Mouse (Mus musculus) mesoderm, embryonic 11.5 days (tissue): Measurements from ENCODE around the gene Cdkl1.

Experiments
- DNase-seq: peaks from one replicate; pipeline ENCODE4 v3.0.0-alpha.2; 2012; ENCODE audit warnings: low read depth, low spot score

Gene Cdkl1

DNA sequence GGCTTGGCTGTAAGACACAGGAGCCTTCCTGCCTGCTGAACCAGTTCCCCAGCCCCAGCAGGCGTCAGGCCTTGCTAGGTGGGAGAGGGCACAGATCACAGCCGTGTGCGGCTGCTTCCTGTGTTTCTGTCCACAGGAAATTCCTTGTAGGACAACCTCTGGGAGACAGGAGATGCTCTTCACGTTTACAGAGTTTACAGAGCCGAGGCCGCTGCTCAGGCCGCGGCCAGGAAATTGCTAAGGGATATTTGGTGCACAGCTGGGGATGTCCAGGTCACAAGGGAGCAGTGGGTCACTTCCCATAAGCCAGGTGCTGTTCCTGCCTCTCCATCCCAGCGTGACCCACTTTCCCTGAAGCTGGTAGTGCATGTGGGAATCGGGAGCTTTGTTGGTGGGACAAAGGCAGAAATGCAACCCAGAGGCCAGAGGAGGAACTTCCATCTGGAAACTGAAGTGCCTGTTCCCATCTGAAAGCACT lies 39.2 kb downstream of the Cdkl1 start:
- peak; percentile 66 for DNase-seq

DNA sequence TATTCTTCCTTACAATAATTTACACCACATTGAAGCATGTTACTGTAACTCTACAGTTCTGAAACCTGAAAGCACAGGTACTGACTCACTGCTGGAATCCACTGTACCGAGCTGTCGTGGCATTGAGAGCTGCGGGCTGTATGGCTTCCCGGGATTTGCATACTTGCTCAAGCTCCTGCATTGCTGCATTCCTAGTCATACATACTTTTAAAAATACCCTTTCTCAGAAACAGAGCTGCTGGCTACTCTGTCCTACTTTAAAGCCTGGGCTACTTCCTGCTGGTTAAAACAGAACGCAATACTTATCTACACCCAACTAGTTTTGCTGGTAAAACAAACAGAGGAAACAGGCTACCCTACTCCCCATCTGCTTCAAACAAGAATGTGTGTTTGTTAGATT lies 46.9 kb downstream of the Cdkl1 start:
- no peak for DNase-seq

DNA sequence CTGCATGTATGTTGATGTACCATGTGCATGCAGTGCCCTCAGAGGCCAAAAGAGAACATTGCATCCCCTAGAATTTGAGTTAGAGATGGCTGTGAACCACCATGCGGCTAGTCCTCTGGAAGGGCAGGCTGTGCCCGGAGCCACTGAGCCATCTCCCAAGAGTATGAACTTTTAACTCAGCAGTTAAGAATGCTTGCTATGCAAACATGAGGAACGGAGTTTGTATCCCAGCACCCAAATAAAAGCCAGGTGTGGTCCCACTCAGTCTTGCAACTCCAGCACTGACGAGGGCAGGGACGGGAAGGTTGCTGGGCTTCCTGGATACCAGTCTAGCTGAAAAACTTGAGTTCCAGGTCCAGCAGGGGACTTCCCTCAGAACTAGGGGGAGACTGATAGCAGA lies 49.1 kb downstream of the Cdkl1 start:
- DNase-seq: no peak

DNA sequence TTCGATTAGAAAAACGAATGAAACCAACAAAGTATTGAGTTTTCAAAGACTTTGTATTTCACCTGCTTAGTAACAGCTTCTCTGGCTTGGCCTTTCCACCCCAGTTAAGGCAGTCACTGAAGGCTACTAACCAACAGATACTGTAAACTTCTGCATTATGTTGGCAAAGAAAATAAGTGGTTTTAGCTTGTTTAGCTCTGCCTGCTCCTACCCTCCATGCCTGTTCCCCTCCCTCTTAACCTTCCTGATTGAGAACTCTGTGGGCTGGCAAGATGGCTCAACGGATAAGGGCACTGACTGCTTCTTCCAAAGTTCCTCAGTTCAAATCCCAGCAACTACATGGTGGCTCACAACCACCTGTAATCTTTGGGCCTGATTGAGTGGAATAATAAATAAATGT lies 57.1 kb downstream of the Cdkl1 start:
- DNase-seq: no peak

DNA sequence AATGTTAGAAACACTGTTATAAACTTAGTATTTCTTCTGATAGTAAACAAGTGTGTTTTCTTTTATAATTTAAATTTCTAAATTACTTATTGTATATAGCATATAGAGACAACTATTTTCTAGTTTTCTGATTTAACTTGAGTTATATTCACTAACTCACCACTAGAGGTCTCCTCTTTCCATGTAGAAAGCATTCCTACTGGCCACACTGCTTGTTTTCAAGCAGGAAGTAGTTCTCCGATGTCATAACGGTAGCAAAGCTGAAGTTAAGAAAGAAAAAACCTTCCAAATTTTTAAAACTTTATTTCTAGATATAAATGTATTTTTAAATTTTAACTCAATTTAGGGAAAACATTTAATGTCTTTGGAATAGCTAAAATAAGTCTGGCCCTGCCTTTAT lies 57.5 kb downstream of the Cdkl1 start:
- DNase-seq: peak; percentile 49

DNA sequence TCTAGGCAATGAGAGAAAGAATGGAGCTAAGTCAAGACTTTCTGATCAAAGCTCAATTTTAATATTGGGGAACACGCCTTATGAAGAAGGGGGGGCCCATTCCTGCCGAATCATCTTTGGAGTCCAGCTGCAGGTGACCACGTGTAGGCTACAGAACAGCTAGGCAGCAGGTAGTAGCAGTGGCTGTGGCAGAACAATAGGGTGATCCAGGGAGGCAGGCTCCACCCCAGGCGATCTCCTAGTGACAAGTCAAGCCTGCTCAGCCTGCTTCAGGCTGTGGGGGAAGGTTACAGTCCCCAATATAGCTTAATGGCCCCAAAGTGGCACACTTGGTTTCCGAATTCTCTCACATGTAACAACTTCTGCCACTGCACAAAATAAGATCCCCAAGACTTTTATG lies 58.8 kb downstream of the Cdkl1 start:
- DNase-seq: no peak

DNA sequence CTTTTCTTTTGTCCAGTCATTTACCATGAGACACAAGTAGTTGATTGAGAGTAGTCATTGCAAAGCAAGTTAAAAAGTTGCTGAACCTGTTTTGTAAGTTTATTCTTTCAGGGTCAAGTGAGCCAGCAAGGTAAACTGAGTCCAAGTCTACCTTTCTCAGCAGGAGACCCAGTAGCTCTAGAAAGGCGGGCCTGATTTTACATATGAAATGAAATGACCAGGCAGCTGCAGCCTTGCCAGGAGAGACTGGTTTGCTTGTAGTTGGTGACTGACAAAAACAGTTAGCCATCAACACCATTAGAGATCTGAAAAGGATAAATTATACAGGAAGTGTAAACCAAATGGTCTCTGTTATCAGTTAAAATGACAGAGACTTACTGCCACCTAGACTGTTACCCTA lies 60.8 kb downstream of the Cdkl1 start:
- DNase-seq: no peak

DNA sequence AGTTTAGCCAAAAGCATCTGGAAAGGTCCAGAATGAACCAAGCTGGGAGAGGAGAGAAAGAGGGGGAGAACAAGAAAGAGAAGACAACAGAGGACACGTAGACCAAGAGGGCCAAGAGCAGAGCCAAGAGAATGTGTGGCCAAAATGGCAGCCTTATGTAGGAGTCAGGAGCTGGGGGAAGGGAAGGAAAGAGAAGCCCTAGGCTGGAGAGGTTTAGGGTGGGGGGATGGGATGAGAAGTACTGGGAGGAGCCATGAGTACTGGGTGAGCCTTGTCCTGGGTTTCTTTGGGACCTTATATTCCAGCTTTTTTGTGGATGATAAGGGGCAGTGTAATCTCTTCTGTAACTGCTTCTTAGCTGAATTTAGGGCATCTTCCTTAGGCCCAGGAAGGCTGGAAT lies 61.8 kb downstream of the Cdkl1 start:
- no peak for DNase-seq

DNA sequence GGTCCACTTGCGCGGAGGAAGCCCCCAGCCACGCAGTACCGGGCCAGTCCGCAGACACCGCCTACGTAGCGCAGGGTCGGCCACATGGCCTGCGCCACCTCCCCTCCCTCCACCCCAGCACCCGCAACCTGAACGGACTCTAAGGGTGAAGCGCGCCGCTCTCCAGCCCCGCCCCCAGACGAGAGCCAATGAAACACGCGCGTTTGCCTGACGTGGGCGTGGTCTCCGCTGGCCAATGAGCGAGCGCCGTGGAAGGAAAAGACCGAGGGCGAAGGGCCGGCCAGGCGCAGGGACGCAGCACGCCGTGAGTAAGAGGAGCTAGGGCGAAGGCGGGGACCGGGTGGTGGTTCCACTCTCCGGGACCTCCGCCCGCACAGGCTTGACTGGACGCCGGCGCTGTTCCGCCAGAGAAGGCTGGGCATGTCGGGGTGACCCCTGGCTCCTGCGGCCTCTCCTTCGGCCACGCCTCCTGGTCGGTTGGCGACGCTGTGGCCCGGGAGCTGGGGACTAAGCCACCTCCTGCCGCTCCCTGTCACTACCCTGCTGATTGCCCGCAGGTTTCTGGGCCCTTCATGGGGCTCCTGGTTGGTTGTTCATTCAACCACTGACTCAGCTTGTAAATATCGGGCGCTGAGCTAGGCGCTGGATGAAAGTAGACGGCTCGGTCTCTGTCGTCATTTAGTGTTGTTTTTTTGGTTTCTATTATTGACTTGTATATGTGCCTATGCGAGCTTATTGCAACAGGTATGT lies 66.2 kb downstream of the Cdkl1 start, which contains the start of the genes L2hgdh and Atp5s:
Gene L2hgdh, minus strand, starts transcription at position 163 of the 750 bp plus-strand sequence.
Gene Atp5s, plus strand, starts transcription at position 240 of the 750 bp plus-strand sequence.
- peak; percentile 95 for DNase-seq

DNA sequence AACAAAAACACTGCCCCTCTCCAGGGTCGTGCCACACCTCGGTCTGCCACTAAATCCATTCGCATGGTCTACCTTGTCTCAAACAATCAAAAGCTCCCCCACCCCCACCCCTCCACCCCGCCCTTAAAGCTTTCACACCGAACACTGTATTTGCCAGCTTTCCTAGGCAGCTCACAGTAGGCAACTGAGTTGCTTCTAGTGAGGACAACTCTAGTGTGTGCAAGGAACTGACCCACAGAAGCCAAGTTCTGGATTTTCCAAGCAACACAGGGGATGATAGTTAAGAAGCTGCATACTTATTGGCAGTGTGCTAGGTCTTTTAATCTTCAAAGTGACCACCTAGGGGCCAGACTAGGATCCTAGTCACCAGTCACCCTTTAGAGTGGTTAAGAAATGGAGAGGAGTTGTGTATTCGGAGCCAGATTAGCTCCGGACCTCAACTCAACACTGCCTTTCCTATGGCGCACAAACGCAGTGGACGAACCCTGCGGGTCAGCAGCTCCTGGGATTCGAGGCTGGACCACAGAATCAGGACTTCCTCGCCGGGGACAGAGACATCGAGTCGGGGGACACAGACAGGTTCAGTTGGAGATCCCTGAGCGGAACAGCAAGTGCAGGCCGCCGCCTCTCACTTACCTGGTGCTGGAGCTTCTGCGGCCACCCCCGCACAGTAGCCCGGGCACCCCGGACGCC lies 66.9 kb downstream of the Cdkl1 start:
- no peak for DNase-seq

DNA sequence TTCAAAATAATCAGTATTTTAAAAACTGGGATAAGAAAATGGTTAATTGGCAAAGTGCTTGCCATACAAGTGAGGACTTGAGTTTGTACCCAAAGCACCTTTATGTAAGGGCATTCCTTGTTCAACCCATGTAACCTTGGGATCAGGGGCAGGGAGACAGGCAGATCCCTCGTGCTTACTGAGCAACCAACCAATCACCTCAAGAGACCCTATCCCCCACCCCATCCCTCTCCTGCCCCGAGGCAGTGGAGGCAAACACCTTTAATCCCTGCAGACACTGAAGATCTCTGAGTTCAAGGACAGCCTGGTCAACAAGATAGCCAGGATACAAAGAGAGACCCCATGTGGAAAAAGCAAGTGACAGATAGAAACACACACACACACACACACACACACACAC lies 67.7 kb downstream of the Cdkl1 start:
- no peak for DNase-seq

DNA sequence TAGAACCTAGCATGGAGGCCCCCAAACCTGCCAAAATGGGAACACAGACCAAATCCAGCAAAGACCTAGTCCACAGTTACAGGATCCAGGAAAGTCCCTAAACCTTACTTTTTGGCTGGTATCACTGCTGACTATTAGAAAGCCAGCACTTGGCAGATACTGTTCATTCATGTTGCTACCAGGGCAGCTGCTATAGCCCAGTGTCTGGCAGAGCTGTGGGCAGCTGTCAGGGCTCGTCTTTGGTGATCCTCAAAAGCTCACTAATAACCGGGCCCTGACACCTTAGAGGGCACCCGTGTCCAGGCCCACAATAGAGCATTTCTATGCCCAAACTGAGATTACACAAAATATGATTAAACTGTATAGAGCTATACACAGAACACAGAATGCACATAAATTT lies 68.2 kb downstream of the Cdkl1 start:
- DNase-seq: no peak

DNA sequence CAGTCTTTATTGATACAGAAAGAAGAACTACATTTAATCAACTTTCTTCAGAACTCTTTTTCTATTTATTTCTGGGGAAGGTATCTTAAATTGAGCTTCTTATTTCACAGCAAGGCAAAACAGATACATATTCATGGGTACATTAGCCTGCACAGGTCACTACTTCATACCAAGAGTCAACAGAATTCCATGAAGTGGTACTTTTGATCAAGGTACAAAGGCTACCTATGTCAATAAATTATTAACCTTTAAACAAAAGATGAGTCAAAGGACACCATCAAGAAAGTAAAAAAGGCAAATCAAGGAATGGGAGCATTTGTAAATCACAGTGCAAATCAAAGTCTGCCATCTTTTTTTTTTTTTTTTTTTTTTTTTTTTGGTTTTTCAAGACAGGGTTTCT lies 77.4 kb downstream of the Cdkl1 start:
- no peak for DNase-seq

DNA sequence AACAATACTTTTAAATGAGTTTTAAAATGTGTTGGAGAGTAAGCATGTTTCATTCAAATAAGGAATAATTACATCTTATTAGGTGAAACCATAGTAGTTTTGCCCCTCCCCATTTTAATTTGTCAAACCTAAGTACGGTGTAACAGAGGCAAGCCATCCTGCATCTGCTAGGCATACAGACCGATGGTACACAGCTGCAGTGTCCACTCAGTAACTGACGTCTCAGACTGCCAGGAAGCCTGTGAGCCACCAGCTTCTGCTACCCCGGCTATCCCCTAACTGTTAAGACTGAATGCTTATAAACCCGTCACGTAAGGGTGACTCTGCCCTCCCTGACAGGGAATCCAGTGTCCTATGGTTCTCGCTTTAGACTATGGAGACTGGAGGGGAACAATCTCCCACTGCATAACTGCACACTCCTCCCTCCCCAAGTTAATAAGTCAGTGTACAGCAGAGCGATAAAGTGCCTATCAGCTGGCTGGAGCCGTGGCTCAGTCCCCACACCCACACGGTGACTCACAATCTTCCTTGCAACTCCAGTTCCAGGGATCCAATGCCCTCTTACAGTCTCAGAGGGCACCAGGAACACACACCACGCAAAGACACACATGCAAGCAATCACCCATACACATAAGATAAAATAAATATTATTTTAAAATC lies 86.1 kb downstream of the Cdkl1 start:
- DNase-seq: no peak

DNA sequence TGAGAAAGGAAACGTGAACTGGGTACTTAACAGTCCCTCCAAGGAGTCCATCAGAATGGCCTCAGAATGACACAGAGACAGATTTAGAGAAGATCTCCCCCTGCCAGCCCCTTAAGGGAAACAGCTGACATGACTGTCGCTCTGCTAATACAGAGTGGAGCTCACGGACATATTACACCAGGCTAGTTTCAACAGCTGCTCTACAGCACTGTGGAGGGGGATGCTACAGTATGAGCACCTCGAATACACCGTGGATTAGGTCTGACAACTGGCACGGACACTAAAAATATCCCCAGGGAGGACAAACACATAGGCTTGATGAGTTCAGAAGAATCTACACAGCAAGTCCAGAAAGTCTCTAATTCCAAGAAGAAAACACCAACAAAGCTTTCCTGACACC lies 92.7 kb downstream of the Cdkl1 start:
- DNase-seq: no peak
